Mouse (Mus musculus): ENCODE results near the gene Hkdc1. TPM values are rescaled to one million over a fixed set of nuclear protein-coding genes. Genes with fewer than 3 reads are reported as not detected.

Hkdc1 gene
- polyA plus RNA-seq, 1 experiment from 2014 or later = 0.57 TPM

- H3K9ac ChIP-seq (ENCODE audit: low read depth, low read length) = peak overlapping the region; percentile 39; the same call in 1 of the 2 replicates
- no peak for ATAC-seq (replicated peaks; ENCODE audit: insufficient number of reproducible peaks, low FRiP score, low TSS enrichment)
- H3K27ac ChIP-seq (ENCODE audit: low read depth, low read length) = peak overlapping the region; percentile 97
- H3K4me1 ChIP-seq (ENCODE audit: control insufficient read depth, insufficient read depth, low read length) = peaks cover 66% of the 10 kb centered on the region
- WGBS (ENCODE audit: insufficient replicate concordance) = 39% methylated on average over 12 of the region's 12 CpGs
- H3K9me3 ChIP-seq (replicated peaks; ENCODE audit: control insufficient read depth, low read length) = no peaks in the 10 kb centered on the region
- H3K36me3 ChIP-seq (ENCODE audit: control insufficient read depth, insufficient read depth, low read length) = no peaks in the 10 kb centered on the region
- peak overlapping the region; percentile 3 for H3K4me3 ChIP-seq (ENCODE audit: low read depth, low read length)
- no peaks in the 10 kb centered on the region for H3K27me3 ChIP-seq (ENCODE audit: control insufficient read depth, insufficient read depth, low read length)
- peak overlapping the region; percentile 90 for H3K4me2 ChIP-seq
These were observed 85.4 kb downstream of the Hkdc1 start for GRCm38 (mm10) chr10:62336601-62337578.

- H3K4me3 ChIP-seq (ENCODE audit: low read depth, low read length) = no peak overlapping the region
- H3K4me2 ChIP-seq = peak overlapping the region; percentile 52
- 0 out of 2 replicates have a peak overlapping the region, but pooled peaks have one; percentile 40 for H3K9ac ChIP-seq (ENCODE audit: low read depth, low read length)
- no peak for ATAC-seq (replicated peaks; ENCODE audit: insufficient number of reproducible peaks, low FRiP score, low TSS enrichment)
- no peaks in the 10 kb centered on the region for H3K36me3 ChIP-seq (ENCODE audit: control insufficient read depth, insufficient read depth, low read length)
- no peaks in the 10 kb centered on the region for H3K9me3 ChIP-seq (replicated peaks; ENCODE audit: control insufficient read depth, low read length)
- H3K27ac ChIP-seq (ENCODE audit: low read depth, low read length) = peak overlapping the region; percentile 47
- WGBS (ENCODE audit: insufficient replicate concordance) = 6% methylated on average over 6 of the region's 6 CpGs
- H3K27me3 ChIP-seq (ENCODE audit: control insufficient read depth, insufficient read depth, low read length) = no peaks in the 10 kb centered on the region
- H3K4me1 ChIP-seq (ENCODE audit: control insufficient read depth, insufficient read depth, low read length) = peaks cover 76% of the 10 kb centered on the region
These were observed 86.9 kb downstream of the Hkdc1 start for GRCm38 (mm10) chr10:62335423-62335776.

- H3K27me3 ChIP-seq (ENCODE audit: control insufficient read depth, insufficient read depth, low read length) = no peaks in the 10 kb centered on the region
- H3K4me3 ChIP-seq (ENCODE audit: low read depth, low read length) = peak overlapping the region; percentile 14; the same call in 1 of the 2 replicates
- H3K4me1 ChIP-seq (ENCODE audit: control insufficient read depth, insufficient read depth, low read length) = peaks cover 81% of the 10 kb centered on the region
- WGBS (ENCODE audit: insufficient replicate concordance) = 48% methylated on average over 20 of the region's 20 CpGs
- H3K27ac ChIP-seq (ENCODE audit: low read depth, low read length) = peak overlapping the region; percentile 47
- no peak for ATAC-seq (replicated peaks; ENCODE audit: insufficient number of reproducible peaks, low FRiP score, low TSS enrichment)
- H3K9me3 ChIP-seq (replicated peaks; ENCODE audit: control insufficient read depth, low read length) = no peaks in the 10 kb centered on the region
- H3K9ac ChIP-seq (ENCODE audit: low read depth, low read length) = 0 out of 2 replicates have a peak overlapping the region, but pooled peaks have one; percentile 40
- H3K36me3 ChIP-seq (ENCODE audit: control insufficient read depth, insufficient read depth, low read length) = no peaks in the 10 kb centered on the region
- peak overlapping the region; percentile 52 for H3K4me2 ChIP-seq
These were observed 87.4 kb downstream of the Hkdc1 start for GRCm38 (mm10) chr10:62334686-62335422.

GRCm38 (mm10) chr10:62333269-62333668 lies 89.0 kb downstream of the Hkdc1 start:
- H3K27ac ChIP-seq (ENCODE audit: low read depth, low read length) = peak overlapping the region; percentile 91
- WGBS (ENCODE audit: insufficient replicate concordance) = 48% methylated on average over 14 of the region's 14 CpGs
- H3K4me2 ChIP-seq = peak overlapping the region; percentile 61
- peak overlapping the region; percentile 60; the same call in 1 of the 2 replicates for H3K9ac ChIP-seq (ENCODE audit: low read depth, low read length)
- H3K9me3 ChIP-seq (replicated peaks; ENCODE audit: control insufficient read depth, low read length) = no peaks in the 10 kb centered on the region
- peak overlapping the region; percentile 21; the same call in 1 of the 2 replicates for H3K4me3 ChIP-seq (ENCODE audit: low read depth, low read length)
- no peaks in the 10 kb centered on the region for H3K27me3 ChIP-seq (ENCODE audit: control insufficient read depth, insufficient read depth, low read length)
- H3K36me3 ChIP-seq (ENCODE audit: control insufficient read depth, insufficient read depth, low read length) = no peaks in the 10 kb centered on the region
- no peak for ATAC-seq (replicated peaks; ENCODE audit: insufficient number of reproducible peaks, low FRiP score, low TSS enrichment)
- H3K4me1 ChIP-seq (ENCODE audit: control insufficient read depth, insufficient read depth, low read length) = peaks cover 85% of the 10 kb centered on the region

Other genes with a start within 250 kb of the Hkdc1 start
- gene Tspan15, start 191.2 kb downstream of the Hkdc1 start, polyA plus RNA-seq (2014; fragmentation: Nextera tagmentation; extraction: Ambion mirVana) = 2.8 and 5.0 TPM in 2 replicates
- not detected in 2 replicates for gene Tacr2, start 170.1 kb downstream of the Hkdc1 start, polyA plus RNA-seq (2014; fragmentation: Nextera tagmentation; extraction: Ambion mirVana)
- gene Hk1, start 42.6 kb downstream of the Hkdc1 start, polyA plus RNA-seq (2014; fragmentation: Nextera tagmentation; extraction: Ambion mirVana) = 97.0 and 157 TPM in 2 replicates
- gene 4930507D05Rik, start 27.0 kb upstream of the Hkdc1 start, polyA plus RNA-seq (2014; fragmentation: Nextera tagmentation; extraction: Ambion mirVana) = 0.54 and 1.0 TPM in 2 replicates
- gene Supv3l1, start 27.2 kb upstream of the Hkdc1 start, polyA plus RNA-seq (2014; fragmentation: Nextera tagmentation; extraction: Ambion mirVana) = 31.9 and 32.5 TPM in 2 replicates
- 72.8 and 84.5 TPM in 2 replicates for gene Vps26a, start 64.3 kb upstream of the Hkdc1 start, polyA plus RNA-seq (2014; fragmentation: Nextera tagmentation; extraction: Ambion mirVana)
- 6.7 and 9.1 TPM in 2 replicates for gene Srgn, start 105.0 kb upstream of the Hkdc1 start, polyA plus RNA-seq (2014; fragmentation: Nextera tagmentation; extraction: Ambion mirVana)
- 31.1 and 34.0 TPM in 2 replicates for gene Kif1bp, start 156.0 kb upstream of the Hkdc1 start, polyA plus RNA-seq (2014; fragmentation: Nextera tagmentation; extraction: Ambion mirVana)
- 20.8 and 21.4 TPM in 2 replicates for gene Ddx21, start 179.8 kb upstream of the Hkdc1 start, polyA plus RNA-seq (2014; fragmentation: Nextera tagmentation; extraction: Ambion mirVana)
- 107 and 125 TPM in 2 replicates for gene Ddx50, start 228.7 kb upstream of the Hkdc1 start, polyA plus RNA-seq (2014; fragmentation: Nextera tagmentation; extraction: Ambion mirVana)